Mouse (Mus musculus) cortical plate, adult 2 months (tissue): ENCODE measurements around the gene Ntsr2. TPM values are rescaled to one million over a fixed set of nuclear protein-coding genes. Genes with fewer than 3 reads are reported as not detected.
"Not testable (repeated sequence)": the region's sequence is repeated elsewhere in the genome, so short reads cannot be mapped to it uniquely, and the experiment has no call there.

Experiments
- H3K27ac ChIP-seq: fragments of 200-500 bp; 2 replicates; pipeline ENCODE4 v1.5.1; 2012; ENCODE audit warnings: low read length, control low read depth, inconsistent platforms; ENCODE audit not compliant: insufficient read depth
- H3K4me1 ChIP-seq: fragments of 200-500 bp; 2 replicates; pipeline ENCODE4 v1.6.1; 2011; ENCODE audit warnings: low read length; ENCODE audit not compliant: control insufficient read depth, insufficient read depth
- H3K4me3 ChIP-seq: fragments of 200-500 bp; 2 replicates; pipeline ENCODE4 v1.5.1; 2011; ENCODE audit warnings: mild to moderate bottlenecking, low read length, control low read depth; ENCODE audit not compliant: insufficient read depth
- CTCF ChIP-seq: fragments of 200-500 bp; IDR thresholded peaks from 2 replicates; pipeline ENCODE4 v1.5.1; 2011; ENCODE audit warnings: mild to moderate bottlenecking, control low read depth, low read length; ENCODE audit not compliant: insufficient read depth; ENCODE audit errors: extremely low read depth
- POLR2A ChIP-seq: fragments of 200-500 bp; IDR thresholded peaks from 2 replicates; pipeline ENCODE4 v1.6.1; 2011; ENCODE audit warnings: mild to moderate bottlenecking, low read length, control low read depth; ENCODE audit not compliant: insufficient read depth; ENCODE audit errors: extremely low read depth
- polyA plus RNA-seq: library from polyadenylated mRNA; depleted of rRNA; stranded (reverse); fragments of >200 nt; gene quantifications from 2 replicates; pipeline ENCODE4 v1.2.3, GENCODE M21; 2012; rRNA removed

Gene Ntsr2
- polyA plus RNA-seq, 1 experiment = 321 TPM

- TF ChIP-seq CTCF (no peak), POLR2A (no peak)
- Histone ChIP-seq H3K27ac (no peak overlapping the region), H3K4me3 (no peak overlapping the region), H3K4me1 (no peaks in the 10 kb centered on the region)
Observed at GRCm38 (mm10) chr12:16669176-16669575, 16.0 kb downstream of the Ntsr2 start.

- TF ChIP-seq CTCF = no peak
- no peak for TF ChIP-seq POLR2A
- Histone ChIP-seq H3K4me1 (no peaks in the 10 kb centered on the region), H3K27ac (no peak overlapping the region), H3K4me3 (no peak overlapping the region)
Observed at GRCm38 (mm10) chr12:16672246-16672645, 19.1 kb downstream of the Ntsr2 start.

- TF ChIP-seq POLR2A (no peak), CTCF (no peak)
- Histone ChIP-seq H3K4me3 (no peak overlapping the region), H3K27ac (no peak overlapping the region), H3K4me1 (no peaks in the 10 kb centered on the region)
Observed at GRCm38 (mm10) chr12:16690631-16691030, 37.4 kb downstream of the Ntsr2 start.

DNA sequence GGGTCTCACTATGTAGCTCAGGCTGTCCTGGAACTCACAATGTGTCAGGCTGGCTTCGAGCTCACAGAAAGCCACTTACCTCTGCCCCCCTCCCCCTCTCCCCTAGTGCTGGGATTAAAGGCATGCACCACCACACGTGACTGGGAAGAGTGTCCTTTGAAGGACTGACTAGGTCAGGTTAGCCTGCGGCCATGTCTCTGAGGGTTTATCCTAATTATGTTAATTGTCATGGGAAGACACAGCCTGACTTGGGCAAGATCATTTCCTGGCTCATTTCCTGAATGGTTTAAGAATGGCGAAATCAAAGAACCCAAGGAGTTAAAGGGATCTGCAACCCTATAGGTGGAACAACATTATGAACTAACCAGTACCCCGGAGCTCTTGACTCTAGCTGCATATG lies 41.6 kb downstream of the Ntsr2 start:
- Histone ChIP-seq H3K27ac (no peak overlapping the region), H3K4me3 (no peak overlapping the region), H3K4me1 (no peaks in the 10 kb centered on the region)
- TF ChIP-seq POLR2A (no peak), CTCF (no peak)

- not testable (repeated sequence) for H3K4me1 ChIP-seq, H3K4me3 ChIP-seq, H3K27ac ChIP-seq
Observed at GRCm38 (mm10) chr12:16695252-16695651, 42.1 kb downstream of the Ntsr2 start.

DNA sequence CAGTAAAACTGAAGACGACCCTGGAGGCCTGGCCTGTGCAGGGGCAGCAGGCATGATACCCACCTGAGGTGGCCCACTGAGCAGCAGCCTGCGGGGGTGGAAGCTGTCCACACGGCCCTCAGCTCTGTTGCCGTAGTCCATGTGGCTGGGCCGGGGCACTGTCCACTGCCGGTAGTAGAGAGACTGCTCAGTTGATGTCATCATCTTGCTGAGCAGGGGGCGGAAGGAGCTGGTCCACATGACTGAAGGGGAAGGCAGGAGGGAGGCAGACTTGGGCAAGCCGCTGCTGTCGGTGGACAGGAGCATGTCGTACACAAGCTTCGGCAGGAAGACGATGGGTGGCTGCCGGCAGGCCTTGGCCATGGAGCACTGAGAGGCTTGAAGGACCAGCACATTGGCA lies 43.0 kb downstream of the Ntsr2 start:
- H3K4me3 ChIP-seq = no peak overlapping the region
- H3K27ac ChIP-seq = no peak overlapping the region
- TF ChIP-seq POLR2A = no peak
- TF ChIP-seq CTCF = no peak
- no peaks in the 10 kb centered on the region for H3K4me1 ChIP-seq

GRCm38 (mm10) chr12:16698691-16699090 lies 45.5 kb downstream of the Ntsr2 start:
- H3K4me3 ChIP-seq = no peak overlapping the region
- H3K4me1 ChIP-seq = no peaks in the 10 kb centered on the region
- TF ChIP-seq POLR2A (no peak), CTCF (no peak)
- no peak overlapping the region for H3K27ac ChIP-seq

Other genes with a start within 250 kb of the Ntsr2 start
- 18.1 and 18.9 TPM in 2 replicates for gene Lpin1, start 42.4 kb upstream of the Ntsr2 start, polyA plus RNA-seq
- 0.48 and 0.49 TPM in 2 replicates for gene Greb1, start 147.5 kb downstream of the Ntsr2 start, polyA plus RNA-seq
- gene E2f6, start 157.6 kb downstream of the Ntsr2 start, polyA plus RNA-seq = 38.3 and 40.1 TPM in 2 replicates
- 48.3 and 49.0 TPM in 2 replicates for gene Rock2, start 241.5 kb downstream of the Ntsr2 start, polyA plus RNA-seq